Mouse (Mus musculus) frontal cortex, adult 2 months (tissue): ENCODE measurements around the gene Pcna. TPM values are rescaled to one million over a fixed set of nuclear protein-coding genes. Genes with fewer than 3 reads are reported as not detected.

Experiments
- DNase-seq, 2 experiments: peaks; one replicate each; pipeline ENCODE4 v3.0.0; 2022; ENCODE audit warnings: low spot score in 1 of 2; ENCODE audit errors: extremely low spot score in 1 of 2
- polyA plus RNA-seq: library from polyadenylated mRNA; depleted of rRNA; stranded (reverse); fragments of >200 nt; gene quantifications from 2 replicates; pipeline ENCODE4 v1.2.3, GENCODE M21; 2012

Pcna gene
- polyA plus RNA-seq, 1 experiment, result 72.5 TPM

GRCm38 (mm10) chr2:132278273-132278853 lies 25.2 kb upstream of the Pcna start:
- no peak for DNase-seq

GRCm38 (mm10) chr2:132276249-132276648 lies 23.1 kb upstream of the Pcna start:
- no peak for DNase-seq

DNA sequence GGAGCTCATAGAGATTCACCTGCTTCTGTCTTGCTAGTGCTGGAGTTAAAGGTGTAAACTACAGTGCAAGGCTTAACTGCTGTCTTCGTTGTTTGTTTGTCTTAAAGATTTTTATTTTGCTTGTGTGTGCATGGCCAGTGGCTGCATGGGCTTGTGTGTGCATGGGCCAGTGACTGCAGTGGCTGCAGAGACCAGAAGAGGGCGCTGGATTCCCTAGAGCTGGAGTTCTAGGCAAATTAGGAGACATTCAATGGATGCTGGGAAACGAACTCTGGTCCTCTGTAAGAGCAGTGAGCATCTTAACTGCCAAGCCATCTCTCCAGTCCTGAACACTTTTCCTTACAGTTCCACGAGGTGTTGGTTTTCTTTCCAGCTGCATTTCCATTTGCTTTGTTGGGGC lies 22.4 kb upstream of the Pcna start:
- DNase-seq, result no peak

DNA sequence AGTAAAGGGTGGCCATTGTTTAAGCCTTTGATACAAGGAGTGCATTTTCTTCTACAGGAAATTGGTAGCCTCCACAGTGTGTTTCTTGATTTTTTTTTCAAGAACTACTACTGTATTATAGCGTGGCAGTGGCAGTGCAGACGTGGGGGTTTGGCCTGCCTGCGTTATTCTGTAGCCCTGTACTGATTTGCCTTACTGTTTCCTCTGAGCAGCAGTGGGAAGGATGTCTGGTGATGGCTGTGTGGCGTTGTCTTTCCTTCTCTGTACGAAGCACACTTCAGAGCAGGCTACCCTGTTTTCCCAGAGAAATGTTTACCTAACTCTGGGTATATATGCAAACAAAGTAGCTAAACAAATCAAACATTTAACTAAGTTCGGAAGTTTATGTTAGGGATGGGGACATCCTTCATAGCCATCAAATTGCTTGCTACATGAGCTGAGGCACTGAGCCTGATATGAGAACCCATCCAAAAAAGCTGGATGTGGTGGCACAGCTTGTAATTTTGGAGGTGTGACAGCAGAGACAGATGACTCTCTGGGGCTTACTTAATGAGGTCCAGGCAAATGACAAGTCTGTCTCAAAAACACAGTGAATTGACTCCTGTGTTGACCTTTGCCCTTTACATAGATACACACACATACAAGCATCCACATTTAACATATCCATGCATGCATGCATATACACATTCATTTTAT lies 19.7 kb upstream of the Pcna start:
- DNase-seq, result no peak

- DNase-seq, result no peak
These were observed 17.3 kb upstream of the Pcna start for GRCm38 (mm10) chr2:132270331-132270951.

DNA sequence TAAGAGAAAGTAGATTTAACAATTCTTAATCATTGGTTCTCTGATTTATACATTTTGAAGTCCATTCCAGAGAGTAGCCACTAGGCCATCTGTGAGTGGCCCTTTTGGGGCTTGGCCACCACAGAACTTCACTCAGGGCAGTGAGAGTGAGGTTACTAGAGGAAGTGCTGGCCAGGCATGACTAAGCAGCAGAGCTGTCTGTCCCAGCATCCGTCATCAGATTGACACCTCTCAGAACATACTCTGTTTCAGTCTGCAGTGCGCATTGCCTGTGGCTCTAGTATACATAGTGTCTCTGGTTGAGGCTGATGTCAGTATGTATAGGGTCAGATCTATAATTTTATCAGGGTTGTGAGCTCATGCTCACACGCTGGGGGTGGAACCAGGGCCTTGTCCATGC lies 16.1 kb upstream of the Pcna start:
- no peak for DNase-seq

GRCm38 (mm10) chr2:132266086-132266485 lies 13.0 kb upstream of the Pcna start:
- no peak for DNase-seq

GRCm38 (mm10) chr2:132265196-132265595 lies 12.1 kb upstream of the Pcna start:
- DNase-seq, result no peak

DNA sequence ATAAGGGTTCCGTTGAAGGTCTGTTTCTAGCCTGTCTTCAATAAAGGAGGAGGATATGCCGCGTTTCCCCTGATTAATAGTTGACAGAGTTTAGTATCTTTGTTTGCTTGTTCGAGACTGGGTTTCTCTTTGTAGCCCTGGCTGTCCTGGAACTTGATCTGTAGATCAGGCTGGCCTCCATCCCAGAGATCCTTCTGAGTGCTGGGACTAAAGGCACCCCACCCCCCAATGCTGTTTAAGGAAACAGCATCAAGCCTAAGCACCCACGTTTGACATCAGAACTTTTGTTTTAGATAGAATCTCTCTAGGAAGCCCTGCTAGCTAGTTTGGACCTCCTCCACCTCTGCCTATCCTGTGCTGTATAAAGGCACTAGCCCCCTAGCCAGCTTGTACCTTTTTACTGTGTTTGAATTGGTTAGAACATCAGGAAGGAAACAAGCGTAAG lies 11.2 kb upstream of the Pcna start:
- DNase-seq, result no peak

DNA sequence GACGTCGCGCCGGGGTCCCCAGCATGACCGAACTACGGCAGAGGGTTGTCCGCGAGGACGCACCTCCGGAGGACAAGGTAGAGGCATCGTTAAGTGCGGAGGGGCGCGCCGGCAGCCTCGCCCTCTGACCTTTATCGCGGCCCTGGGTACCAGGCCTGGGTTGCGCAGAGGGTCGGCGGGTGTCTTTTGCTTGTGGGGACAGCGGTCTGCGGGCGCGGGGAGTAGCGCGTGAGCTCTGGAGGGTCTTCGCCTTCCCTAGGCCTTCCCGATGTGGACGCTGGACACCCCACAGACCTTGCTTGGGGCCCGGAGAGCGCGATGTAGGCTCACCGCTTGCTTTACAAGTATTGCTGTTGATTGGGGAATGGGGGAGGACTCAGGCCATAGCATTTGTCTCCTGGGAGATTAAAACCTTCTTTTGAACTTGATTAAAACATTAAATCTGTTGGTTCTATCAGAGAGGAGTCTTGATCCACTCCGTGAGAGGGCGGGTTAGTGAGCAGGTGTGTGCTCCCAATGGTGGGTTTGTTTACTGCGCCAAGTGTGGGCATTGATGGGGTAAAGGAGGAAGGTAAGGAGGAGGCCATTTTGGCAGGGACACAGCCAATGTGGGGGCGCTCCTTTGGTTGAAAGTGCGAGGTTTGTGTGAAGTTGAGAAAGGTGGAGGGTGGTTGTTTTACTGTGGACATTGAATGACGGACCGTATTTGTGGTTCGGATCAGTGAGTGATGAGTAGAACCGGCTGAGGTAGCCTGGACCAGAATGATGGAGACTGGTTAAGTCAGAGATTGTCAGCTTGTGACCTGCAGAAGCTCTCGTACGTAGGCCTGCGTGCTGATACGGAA lies 10.5 kb upstream of the Pcna start:
- peak in 1 of 2 experiments; percentile 56 for DNase-seq

DNA sequence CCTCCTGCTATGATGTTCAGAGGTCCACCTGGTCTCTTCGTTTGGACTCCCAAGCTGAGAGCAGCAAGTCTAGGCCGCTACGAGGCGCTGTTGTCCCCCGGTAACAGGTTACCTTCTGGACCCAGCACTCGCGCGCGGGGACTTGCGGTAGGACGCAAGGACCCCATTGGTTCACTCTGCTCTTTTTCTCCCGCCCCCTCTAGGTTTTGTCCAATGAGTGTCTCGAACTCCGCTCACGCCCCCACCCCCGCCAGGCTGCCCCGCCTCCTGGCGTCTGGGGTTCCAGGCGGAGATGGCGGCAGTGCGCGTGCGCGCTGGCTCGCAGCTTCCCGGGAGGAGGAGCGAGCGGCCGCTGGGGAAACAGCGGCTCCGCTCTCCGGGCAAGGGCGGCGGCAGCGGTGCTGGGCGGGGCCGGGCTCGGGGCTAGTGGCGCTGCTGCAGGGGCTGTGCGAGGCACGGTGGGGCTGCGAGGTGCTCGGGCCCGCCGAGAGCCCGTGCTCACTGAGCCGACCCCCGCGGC lies 9.8 kb upstream of the Pcna start, which contains the start of gene Cds2:
Gene Cds2 (plus strand): TSS at position 270 of the 520 bp plus-strand sequence.
- peak; percentile 98 to 100 for DNase-seq

GRCm38 (mm10) chr2:132262175-132262574 lies 9.1 kb upstream of the Pcna start:
- no peak for DNase-seq

- no peak for DNase-seq
These were observed 7.5 kb upstream of the Pcna start for GRCm38 (mm10) chr2:132260601-132261000.

DNA sequence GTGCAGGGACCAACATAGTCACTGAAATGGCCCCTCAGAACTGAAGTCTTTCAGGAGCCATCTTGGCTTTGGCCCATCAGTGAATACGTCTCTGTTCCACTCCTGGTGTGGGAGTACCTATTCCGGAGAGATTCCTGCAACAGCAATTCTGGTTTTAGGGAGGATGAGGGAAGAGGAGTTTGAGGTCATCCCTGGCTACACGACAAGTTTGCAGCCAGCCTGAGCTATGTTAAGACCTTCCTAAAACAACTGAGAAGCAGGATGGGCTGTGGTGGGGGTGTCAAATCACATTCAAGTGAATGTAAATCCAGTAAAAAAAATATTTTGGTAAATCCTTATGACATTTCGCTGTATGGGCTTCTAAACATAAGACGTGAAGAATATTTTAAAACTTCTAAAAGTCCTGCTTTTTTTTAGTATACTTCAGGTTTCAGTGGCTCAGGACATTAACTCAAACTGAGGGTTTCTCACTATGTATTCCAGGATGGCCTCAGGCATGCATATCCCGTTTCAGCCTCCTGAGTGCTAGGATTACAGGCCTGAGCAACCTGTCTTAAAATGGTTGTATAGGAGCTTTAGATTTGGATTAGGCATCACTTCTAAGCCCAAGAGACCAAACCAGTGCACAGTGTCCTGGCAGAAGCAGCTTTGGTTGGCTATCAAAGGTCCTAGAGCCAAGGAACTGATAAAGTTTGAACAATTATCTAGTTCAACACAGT lies 4.4 kb upstream of the Pcna start:
- no peak for DNase-seq

GRCm38 (mm10) chr2:132253603-132254002 lies 489 bp upstream of the Pcna start:
- no peak for DNase-seq

- DNase-seq, result no peak
These were observed 1.2 kb downstream of the Pcna start for GRCm38 (mm10) chr2:132251911-132252310.

DNA sequence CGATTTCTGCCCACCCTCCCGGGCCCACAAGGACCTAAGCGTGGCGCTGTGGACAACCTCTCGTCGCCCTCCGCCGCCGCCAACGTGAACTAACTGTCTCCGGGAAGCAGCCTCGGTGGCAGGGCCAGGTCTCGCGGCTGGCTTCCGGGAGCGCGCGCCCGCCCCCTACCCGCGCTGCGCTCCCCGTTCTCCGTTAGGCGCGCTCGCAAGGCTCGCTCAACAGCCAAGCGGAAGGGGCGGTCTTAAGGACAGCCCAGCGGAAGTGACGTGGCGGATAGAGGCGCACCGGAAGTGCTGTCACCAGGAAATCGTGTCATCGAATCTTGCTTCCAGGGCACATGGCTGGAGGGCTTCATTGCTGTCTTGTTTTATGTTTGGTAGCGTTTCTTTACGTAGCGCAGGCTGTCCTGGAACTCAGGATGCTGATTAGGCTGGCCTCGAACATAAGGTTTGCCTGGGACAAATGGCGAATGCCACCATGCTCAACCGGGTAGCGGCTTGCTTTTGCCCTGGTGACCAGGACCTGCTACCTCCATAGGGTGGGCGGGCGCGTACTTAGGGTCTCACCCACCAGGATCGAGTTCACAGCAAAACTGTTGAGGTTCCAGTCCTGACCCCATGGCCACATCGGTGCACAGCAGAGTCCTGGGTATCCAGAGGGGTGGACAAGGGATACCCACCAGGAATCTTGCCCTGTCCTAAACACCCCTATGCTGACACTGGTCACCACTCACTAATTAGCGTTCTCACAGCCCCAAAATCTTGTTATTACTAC lies 5.4 kb downstream of the Pcna start, which contains the start of gene Tmem230:
Gene Tmem230 (minus strand): TSS at position 269 of the 775 bp plus-strand sequence.
- DNase-seq, result peak; percentile 93 to 97

DNA sequence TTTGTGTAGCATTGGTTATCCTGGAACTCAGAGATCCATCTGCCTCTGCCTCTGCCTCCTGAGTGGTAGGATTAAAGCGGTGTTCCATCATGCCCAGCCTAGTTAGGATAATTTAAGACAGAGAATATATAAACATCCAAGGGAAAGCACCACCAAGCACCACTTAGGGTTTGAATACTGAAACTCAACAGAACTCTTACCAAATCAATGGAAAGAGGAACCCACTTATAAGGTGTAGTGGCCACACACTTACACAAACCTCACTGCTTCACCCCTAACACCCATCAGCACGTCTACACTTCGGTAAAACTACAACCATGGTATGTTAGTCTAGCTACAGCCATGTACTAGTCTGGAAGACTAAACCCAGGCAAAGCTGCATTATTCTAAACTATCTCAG lies 9.7 kb downstream of the Pcna start:
- no peak for DNase-seq

DNA sequence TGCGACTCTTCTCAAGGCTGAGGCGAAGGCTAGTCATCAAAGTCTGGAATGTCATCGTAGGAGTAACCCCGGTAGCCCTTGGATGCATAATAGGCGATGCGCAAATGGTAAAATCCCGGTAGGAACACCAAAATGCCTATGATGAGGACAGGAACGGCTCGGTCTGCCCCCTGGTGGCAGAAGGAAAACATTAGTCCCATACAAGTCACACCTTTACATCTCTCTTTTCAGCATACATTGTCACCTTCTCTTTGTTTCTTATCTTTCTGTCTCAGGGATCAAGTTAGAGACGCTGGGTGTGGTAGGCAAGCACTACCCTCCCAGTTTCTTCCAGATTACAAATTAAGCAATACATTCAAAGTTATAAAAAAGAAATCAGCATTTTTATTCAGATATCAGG lies 12.7 kb downstream of the Pcna start:
- DNase-seq, result peak in 1 of 2 experiments; percentile 84
